Mouse (Mus musculus): Measurements from ENCODE around the gene Lrrc32. TPM values are rescaled to one million over a fixed set of nuclear protein-coding genes. Genes with fewer than 3 reads are reported as not detected.

Lrrc32 gene
- polyA plus RNA-seq, 1 experiment from 2014 or later: 2.4 TPM

GRCm38 (mm10) chr7:98510961-98511958 lies 22.2 kb downstream of the Lrrc32 start:
- Histone ChIP-seq H3K27ac (replicated peaks; ENCODE audit: low read depth, low read length) (no peak overlapping the region), H3K27me3 (ENCODE audit: control insufficient read depth, insufficient read depth, low read length) (no peaks in the 10 kb centered on the region), H3K4me1 (ENCODE audit: control insufficient read depth, insufficient read depth, low read length) (no peaks in the 10 kb centered on the region), H3K36me3 (ENCODE audit: control insufficient read depth, insufficient read depth, low read length) (no peaks in the 10 kb centered on the region), H3K4me3 (ENCODE audit: low read depth, low read length) (no peak overlapping the region), H3K9ac (ENCODE audit: low read length) (no peak overlapping the region), H3K4me2 (ENCODE audit: low read depth, severe bottlenecking) (no peak overlapping the region), H3K9me3 (ENCODE audit: control insufficient read depth, low read length) (no peaks in the 10 kb centered on the region)
- DNase-seq (ENCODE audit: low spot score) (no peak), ATAC-seq (ENCODE audit: insufficient number of reproducible peaks, low FRiP score, low TSS enrichment, low read depth) (no peak)
- WGBS: 69% methylated on average over 15 of the region's 15 CpGs

GRCm38 (mm10) chr7:98513251-98513650 lies 24.2 kb downstream of the Lrrc32 start:
- no peak overlapping the region for H3K4me3 ChIP-seq (ENCODE audit: low read depth, low read length)
- no peak overlapping the region for H3K9ac ChIP-seq (ENCODE audit: low read length)
- no peaks in the 10 kb centered on the region for H3K4me1 ChIP-seq (ENCODE audit: control insufficient read depth, insufficient read depth, low read length)
- ATAC-seq (ENCODE audit: insufficient number of reproducible peaks, low FRiP score, low TSS enrichment, low read depth): no peak
- H3K9me3 ChIP-seq (ENCODE audit: control insufficient read depth, low read length): no peaks in the 10 kb centered on the region
- H3K4me2 ChIP-seq (ENCODE audit: low read depth, severe bottlenecking): no peak overlapping the region
- H3K27ac ChIP-seq (replicated peaks; ENCODE audit: low read depth, low read length): no peak overlapping the region
- H3K36me3 ChIP-seq (ENCODE audit: control insufficient read depth, insufficient read depth, low read length): no peaks in the 10 kb centered on the region
- no peaks in the 10 kb centered on the region for H3K27me3 ChIP-seq (ENCODE audit: control insufficient read depth, insufficient read depth, low read length)
- DNase-seq (ENCODE audit: low spot score): no peak
- 53% methylated on average over 3 of the region's 3 CpGs for WGBS

- no peak for DNase-seq (ENCODE audit: low spot score)
- Histone ChIP-seq H3K4me1 (ENCODE audit: control insufficient read depth, insufficient read depth, low read length) (peaks cover 6% of the 10 kb centered on the region), H3K4me3 (ENCODE audit: low read depth, low read length) (no peak overlapping the region), H3K36me3 (ENCODE audit: control insufficient read depth, insufficient read depth, low read length) (no peaks in the 10 kb centered on the region), H3K4me2 (ENCODE audit: low read depth, severe bottlenecking) (no peak overlapping the region), H3K9me3 (ENCODE audit: control insufficient read depth, low read length) (no peaks in the 10 kb centered on the region), H3K9ac (ENCODE audit: low read length) (no peak overlapping the region), H3K27ac (replicated peaks; ENCODE audit: low read depth, low read length) (no peak overlapping the region), H3K27me3 (ENCODE audit: control insufficient read depth, insufficient read depth, low read length) (no peaks in the 10 kb centered on the region)
- WGBS: 88% methylated on average over 5 of the region's 5 CpGs
- ATAC-seq (ENCODE audit: insufficient number of reproducible peaks, low FRiP score, low TSS enrichment, low read depth): no peak
These were observed 33.5 kb downstream of the Lrrc32 start for GRCm38 (mm10) chr7:98522576-98522975.

- H3K9ac ChIP-seq (ENCODE audit: low read length): no peak overlapping the region
- no peak overlapping the region for H3K4me3 ChIP-seq (ENCODE audit: low read depth, low read length)
- WGBS: 81% methylated on average over 8 of the region's 8 CpGs
- no peaks in the 10 kb centered on the region for H3K9me3 ChIP-seq (ENCODE audit: control insufficient read depth, low read length)
- no peak overlapping the region for H3K27ac ChIP-seq (replicated peaks; ENCODE audit: low read depth, low read length)
- DNase-seq (ENCODE audit: low spot score): no peak
- no peak for ATAC-seq (ENCODE audit: insufficient number of reproducible peaks, low FRiP score, low TSS enrichment, low read depth)
- no peaks in the 10 kb centered on the region for H3K27me3 ChIP-seq (ENCODE audit: control insufficient read depth, insufficient read depth, low read length)
- H3K36me3 ChIP-seq (ENCODE audit: control insufficient read depth, insufficient read depth, low read length): no peaks in the 10 kb centered on the region
- peaks cover 6% of the 10 kb centered on the region for H3K4me1 ChIP-seq (ENCODE audit: control insufficient read depth, insufficient read depth, low read length)
- H3K4me2 ChIP-seq (ENCODE audit: low read depth, severe bottlenecking): no peak overlapping the region
These were observed 34.2 kb downstream of the Lrrc32 start for GRCm38 (mm10) chr7:98523070-98523812.

GRCm38 (mm10) chr7:98523813-98524361 lies 34.8 kb downstream of the Lrrc32 start:
- WGBS: 6% methylated on average over 7 of the region's 7 CpGs
- Histone ChIP-seq H3K9me3 (ENCODE audit: control insufficient read depth, low read length) (no peaks in the 10 kb centered on the region), H3K4me1 (ENCODE audit: control insufficient read depth, insufficient read depth, low read length) (peaks cover 6% of the 10 kb centered on the region), H3K27me3 (ENCODE audit: control insufficient read depth, insufficient read depth, low read length) (no peaks in the 10 kb centered on the region), H3K27ac (replicated peaks; ENCODE audit: low read depth, low read length) (no peak overlapping the region), H3K9ac (ENCODE audit: low read length) (no peak overlapping the region), H3K4me3 (ENCODE audit: low read depth, low read length) (no peak overlapping the region), H3K36me3 (ENCODE audit: control insufficient read depth, insufficient read depth, low read length) (no peaks in the 10 kb centered on the region), H3K4me2 (ENCODE audit: low read depth, severe bottlenecking) (no peak overlapping the region)
- ATAC-seq (ENCODE audit: insufficient number of reproducible peaks, low FRiP score, low TSS enrichment, low read depth): no peak
- no peak for DNase-seq (ENCODE audit: low spot score)

GRCm38 (mm10) chr7:98524401-98524800 lies 35.3 kb downstream of the Lrrc32 start:
- no peak overlapping the region for H3K4me3 ChIP-seq (ENCODE audit: low read depth, low read length)
- ATAC-seq (ENCODE audit: insufficient number of reproducible peaks, low FRiP score, low TSS enrichment, low read depth) (no peak), DNase-seq (ENCODE audit: low spot score) (no peak)
- no peak overlapping the region for H3K27ac ChIP-seq (replicated peaks; ENCODE audit: low read depth, low read length)
- no peak overlapping the region for H3K4me2 ChIP-seq (ENCODE audit: low read depth, severe bottlenecking)
- 20% methylated on average over 6 of the region's 6 CpGs for WGBS
- H3K27me3 ChIP-seq (ENCODE audit: control insufficient read depth, insufficient read depth, low read length): no peaks in the 10 kb centered on the region
- no peaks in the 10 kb centered on the region for H3K9me3 ChIP-seq (ENCODE audit: control insufficient read depth, low read length)
- peaks cover 6% of the 10 kb centered on the region for H3K4me1 ChIP-seq (ENCODE audit: control insufficient read depth, insufficient read depth, low read length)
- H3K36me3 ChIP-seq (ENCODE audit: control insufficient read depth, insufficient read depth, low read length): no peaks in the 10 kb centered on the region
- no peak overlapping the region for H3K9ac ChIP-seq (ENCODE audit: low read length)

- ATAC-seq (ENCODE audit: insufficient number of reproducible peaks, low FRiP score, low TSS enrichment, low read depth): no peak
- Histone ChIP-seq H3K4me3 (ENCODE audit: low read depth, low read length) (no peak overlapping the region), H3K27me3 (ENCODE audit: control insufficient read depth, insufficient read depth, low read length) (no peaks in the 10 kb centered on the region), H3K36me3 (ENCODE audit: control insufficient read depth, insufficient read depth, low read length) (no peaks in the 10 kb centered on the region), H3K4me2 (ENCODE audit: low read depth, severe bottlenecking) (no peak overlapping the region), H3K4me1 (ENCODE audit: control insufficient read depth, insufficient read depth, low read length) (peaks cover 6% of the 10 kb centered on the region), H3K9me3 (ENCODE audit: control insufficient read depth, low read length) (no peaks in the 10 kb centered on the region), H3K9ac (ENCODE audit: low read length) (no peak overlapping the region), H3K27ac (replicated peaks; ENCODE audit: low read depth, low read length) (no peak overlapping the region)
- WGBS: 64% methylated on average over 6 of the region's 6 CpGs
- no peak for DNase-seq (ENCODE audit: low spot score)
These were observed 36.0 kb downstream of the Lrrc32 start for GRCm38 (mm10) chr7:98524869-98525699.

- H3K9ac ChIP-seq (ENCODE audit: low read length): no peak overlapping the region
- DNase-seq (ENCODE audit: low spot score): no peak
- 95% methylated on average over 3 of the region's 3 CpGs for WGBS
- H3K4me3 ChIP-seq (ENCODE audit: low read depth, low read length): no peak overlapping the region
- no peak overlapping the region for H3K4me2 ChIP-seq (ENCODE audit: low read depth, severe bottlenecking)
- no peak for ATAC-seq (ENCODE audit: insufficient number of reproducible peaks, low FRiP score, low TSS enrichment, low read depth)
- no peaks in the 10 kb centered on the region for H3K36me3 ChIP-seq (ENCODE audit: control insufficient read depth, insufficient read depth, low read length)
- no peaks in the 10 kb centered on the region for H3K27me3 ChIP-seq (ENCODE audit: control insufficient read depth, insufficient read depth, low read length)
- no peaks in the 10 kb centered on the region for H3K9me3 ChIP-seq (ENCODE audit: control insufficient read depth, low read length)
- H3K4me1 ChIP-seq (ENCODE audit: control insufficient read depth, insufficient read depth, low read length): peaks cover 6% of the 10 kb centered on the region
- no peak overlapping the region for H3K27ac ChIP-seq (replicated peaks; ENCODE audit: low read depth, low read length)
These were observed 38.0 kb downstream of the Lrrc32 start for GRCm38 (mm10) chr7:98527085-98527484.

Measured in limb, embryonic 11.5 days (tissue).